Mouse (Mus musculus) heart, postnatal 0 days (tissue): Measurements from ENCODE around the gene Ric8b.

Source experiments
- CTCF ChIP-seq: IDR thresholded peaks from 2 replicates; pipeline ENCODE4 v1.5.1; 2016; ENCODE audit warnings: antibody characterized with exemption, control low read depth, low read depth
- EP300 ChIP-seq: IDR thresholded peaks from 2 replicates; pipeline ENCODE4 v1.6.1; 2016; ENCODE audit warnings: antibody characterized with exemption, low read depth

DNA sequence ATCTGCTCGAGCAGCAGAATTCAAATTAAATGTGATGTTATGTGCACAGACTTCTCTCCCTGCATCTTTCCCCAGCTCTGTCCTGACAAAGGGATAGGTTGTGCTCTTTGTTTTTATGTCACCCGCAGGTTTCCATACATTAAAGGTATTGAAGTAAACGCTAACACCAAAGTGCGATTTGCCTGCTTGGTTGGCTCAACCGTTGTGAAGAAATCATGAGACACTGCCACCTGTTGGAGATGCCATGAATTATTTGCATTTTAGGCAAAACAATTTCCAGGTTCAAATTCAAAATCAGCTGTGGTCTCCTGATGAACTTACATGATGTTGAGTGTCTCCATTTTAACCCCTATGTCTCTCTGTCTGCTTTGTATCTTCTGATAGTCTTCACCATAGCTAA, 129.2 kb downstream of the Ric8b start:
- TF ChIP-seq CTCF (peak; percentile 71), EP300 (no peak)
